Mouse (Mus musculus) adrenal gland, adult 2 months (tissue): ENCODE results near the gene Fitm1. TPM values are rescaled to one million over a fixed set of nuclear protein-coding genes. Genes with fewer than 3 reads are reported as not detected.

Source experiments
- DNase-seq: peaks from one replicate; pipeline ENCODE4 v3.0.0; 2021
- long read RNA-seq: library from polyadenylated mRNA; stranded (forward); transcript quantifications from one replicate; pipeline ENCODE4 v2.0.0, GENCODE M21; 2021
- polyA plus RNA-seq: library from polyadenylated mRNA; depleted of rRNA; stranded (reverse); fragments of >200 nt; gene quantifications from 2 replicates; pipeline ENCODE4 v1.2.3, GENCODE M21; 2012; rRNA removed
- total RNA-seq, 2 experiments: library from RNA; stranded (reverse); gene quantifications; 2 replicates each; pipeline ENCODE4 v1.2.3; 2021

Gene Fitm1
- total RNA-seq (1 to 10 TPM in 1 of 2 experiments, under 1 TPM in 1; 0.41 to 1.5 TPM), polyA plus RNA-seq (3.8 and 5.6 TPM in 2 replicates)
- long read RNA-seq, partial matches to known transcripts, result 0 of 1 reads
- long read RNA-seq, other reads (novel, unspliced or antisense), result 0 of 1 reads

- DNase-seq, result peak; percentile 37
Measured at GRCm38 (mm10) chr14:55575302-55575701, at the start of gene Fitm1. TSS of gene Fitm1 (plus strand) at chr14:55575617.

GRCm38 (mm10) chr14:55526674-55527073 is 48.7 kb upstream of the Fitm1 start:
- no peak for DNase-seq

DNA sequence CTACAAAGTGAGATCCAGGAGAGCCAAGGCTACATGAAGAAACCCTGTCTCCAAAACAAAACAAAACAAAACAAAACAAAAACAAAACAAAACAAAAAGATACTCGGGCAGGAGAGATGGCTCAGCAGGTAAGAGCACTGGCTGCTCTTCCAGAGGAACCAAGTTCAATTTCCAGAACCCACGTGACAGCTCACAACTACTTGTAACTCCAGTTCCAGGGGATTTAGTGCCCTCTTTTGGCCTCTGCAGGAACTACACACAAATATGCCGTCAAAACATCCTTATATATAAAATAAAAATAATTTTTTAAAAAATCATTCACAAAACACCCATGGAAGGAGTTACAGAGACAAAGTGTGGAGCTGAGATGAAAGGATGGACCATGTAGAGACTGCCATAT is 47.5 kb upstream of the Fitm1 start:
- no peak for DNase-seq

- DNase-seq, result peak; percentile 50
Measured at GRCm38 (mm10) chr14:55536116-55536745, 39.2 kb upstream of the Fitm1 start.

- peak; percentile 96 for DNase-seq
Measured at GRCm38 (mm10) chr14:55540067-55540786, 35.2 kb upstream of the Fitm1 start, which contains the start of gene Pck2. TSS of gene Pck2 (plus strand) at chr14:55540266.

- DNase-seq, result peak; percentile 84
Measured at GRCm38 (mm10) chr14:55540787-55541321, 34.6 kb upstream of the Fitm1 start.

DNA sequence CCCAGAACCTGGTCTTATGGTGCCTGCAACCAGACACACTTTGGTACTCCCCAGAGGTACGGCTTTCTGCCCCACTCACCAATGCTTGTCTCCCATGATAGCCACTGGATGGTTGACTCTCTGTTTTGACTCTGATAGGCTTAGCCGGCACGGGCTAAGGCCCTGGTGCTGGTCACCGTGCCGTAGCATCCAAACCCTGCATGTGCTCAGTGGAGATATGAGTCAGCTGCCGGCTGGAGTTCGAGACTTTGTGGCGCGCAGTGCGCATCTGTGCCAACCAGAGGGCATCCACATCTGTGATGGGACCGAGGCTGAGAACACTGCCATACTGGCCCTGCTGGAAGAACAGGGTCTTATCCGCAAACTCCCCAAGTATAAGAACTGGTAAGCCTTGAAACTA is 33.1 kb upstream of the Fitm1 start:
- DNase-seq, result no peak

DNA sequence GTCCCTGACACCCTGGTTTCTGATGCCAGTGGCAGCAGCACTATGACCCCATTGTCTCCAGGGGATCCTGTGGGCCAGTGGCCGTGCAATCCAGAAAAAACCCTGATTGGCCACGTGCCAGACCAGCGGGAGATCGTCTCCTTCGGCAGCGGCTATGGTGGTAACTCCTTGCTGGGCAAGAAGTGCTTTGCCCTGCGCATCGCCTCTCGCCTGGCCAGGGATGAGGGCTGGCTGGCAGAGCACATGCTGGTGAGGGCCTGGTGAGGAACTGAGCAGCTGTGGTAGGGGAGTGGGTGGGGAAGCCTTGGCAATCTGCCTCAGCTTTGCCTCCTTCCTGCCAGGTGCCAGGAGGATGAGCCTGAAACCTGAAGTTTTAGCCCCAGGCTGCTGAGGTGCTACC is 31.1 kb upstream of the Fitm1 start:
- DNase-seq, result no peak

DNA sequence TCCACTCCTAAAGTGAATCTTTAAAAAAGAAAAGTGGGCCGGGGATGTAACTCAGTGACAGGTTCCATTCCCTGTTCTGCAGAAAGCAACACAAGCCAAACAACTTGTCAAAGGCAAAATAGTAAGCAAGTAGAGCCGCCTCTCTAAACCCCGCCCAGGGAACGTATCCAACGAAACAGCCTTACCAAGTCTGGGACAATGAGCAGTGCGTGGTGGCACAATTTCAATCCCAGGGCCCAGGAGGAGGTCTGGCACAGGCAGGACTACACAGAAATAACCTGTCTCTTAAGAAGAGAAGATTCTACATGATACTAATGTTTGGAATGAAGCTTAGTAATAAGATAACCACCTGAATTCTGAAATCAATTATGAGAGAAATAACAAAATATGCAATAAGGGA is 25.2 kb upstream of the Fitm1 start:
- no peak for DNase-seq

DNA sequence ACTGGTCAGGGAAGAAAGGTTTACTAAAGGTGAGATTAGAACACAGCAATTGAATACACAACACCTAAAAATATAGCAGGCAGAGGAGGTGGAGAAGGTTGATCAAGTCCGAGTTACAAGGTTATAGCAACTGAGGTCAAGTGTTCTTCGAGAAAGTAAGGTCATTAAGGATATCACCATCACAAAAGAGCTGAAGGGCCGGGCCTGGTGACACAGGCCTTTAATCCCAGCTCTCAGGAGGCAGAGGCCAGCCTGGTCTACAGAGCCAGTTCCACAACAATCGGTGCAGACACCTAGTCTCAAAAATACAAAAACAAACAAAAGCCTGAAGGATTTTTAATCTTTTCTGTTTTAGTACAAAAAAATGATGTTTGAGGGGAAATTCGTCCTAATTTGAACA is 24.1 kb upstream of the Fitm1 start:
- DNase-seq, result no peak

DNA sequence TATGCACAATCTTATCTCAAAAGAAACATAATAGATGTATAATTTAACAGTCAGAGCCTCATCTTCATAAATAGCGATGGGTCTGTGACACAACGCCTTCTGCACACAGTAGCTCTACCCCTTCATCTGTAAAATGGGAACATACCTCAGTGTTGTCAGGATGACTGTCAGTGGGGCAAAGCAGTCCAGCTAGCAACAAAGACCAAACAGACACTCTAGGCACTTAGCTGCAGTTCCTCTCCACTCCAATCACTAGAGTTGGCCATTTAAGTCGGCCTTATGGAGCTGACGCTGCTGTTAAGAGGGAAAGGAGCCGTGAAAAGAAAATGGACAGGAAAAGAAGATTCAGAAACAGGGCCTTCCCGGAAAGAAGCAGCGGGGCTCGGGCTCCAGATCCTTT is 23.6 kb upstream of the Fitm1 start:
- no peak for DNase-seq

- DNase-seq, result no peak
Measured at GRCm38 (mm10) chr14:55554635-55555034, 20.8 kb upstream of the Fitm1 start.

DNA sequence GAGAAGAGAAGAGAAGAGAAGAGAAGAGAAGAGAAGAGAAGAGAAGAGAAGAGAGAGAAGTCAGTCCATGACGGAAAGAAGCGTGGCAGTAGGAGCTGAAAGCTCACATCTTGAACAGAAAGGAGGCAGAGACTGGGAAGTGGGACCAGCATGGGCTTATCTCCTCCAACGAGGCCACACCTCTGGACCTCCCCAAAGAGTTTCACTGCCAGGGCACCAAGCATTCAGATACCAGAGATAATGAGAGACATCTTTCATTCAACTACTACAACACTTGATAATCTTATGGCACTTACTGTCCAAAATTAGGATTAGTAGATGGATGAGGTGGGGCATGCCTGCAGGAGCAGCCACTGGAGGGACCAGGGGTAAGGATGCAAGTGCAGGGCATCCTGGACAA is 19.6 kb upstream of the Fitm1 start:
- no peak for DNase-seq

- peak; percentile 77 for DNase-seq
Measured at GRCm38 (mm10) chr14:55557003-55557402, 18.4 kb upstream of the Fitm1 start.

GRCm38 (mm10) chr14:55557587-55557986 is 17.8 kb upstream of the Fitm1 start:
- DNase-seq, result no peak

GRCm38 (mm10) chr14:55558740-55559448 is 16.5 kb upstream of the Fitm1 start:
- DNase-seq, result no peak

- DNase-seq, result peak; percentile 94
Measured at GRCm38 (mm10) chr14:55559799-55560201, 15.6 kb upstream of the Fitm1 start, which contains the start of gene Dcaf11. TSS of gene Dcaf11 (plus strand) at chr14:55560006.

- peak; percentile 99 for DNase-seq
Measured at GRCm38 (mm10) chr14:55560202-55561073, 15.0 kb upstream of the Fitm1 start, which contains the start of gene A730061H03Rik. TSS of gene A730061H03Rik (minus strand) at chr14:55560406.

GRCm38 (mm10) chr14:55561860-55562259 is 13.6 kb upstream of the Fitm1 start:
- DNase-seq, result no peak

GRCm38 (mm10) chr14:55563249-55563648 is 12.2 kb upstream of the Fitm1 start:
- DNase-seq, result no peak

DNA sequence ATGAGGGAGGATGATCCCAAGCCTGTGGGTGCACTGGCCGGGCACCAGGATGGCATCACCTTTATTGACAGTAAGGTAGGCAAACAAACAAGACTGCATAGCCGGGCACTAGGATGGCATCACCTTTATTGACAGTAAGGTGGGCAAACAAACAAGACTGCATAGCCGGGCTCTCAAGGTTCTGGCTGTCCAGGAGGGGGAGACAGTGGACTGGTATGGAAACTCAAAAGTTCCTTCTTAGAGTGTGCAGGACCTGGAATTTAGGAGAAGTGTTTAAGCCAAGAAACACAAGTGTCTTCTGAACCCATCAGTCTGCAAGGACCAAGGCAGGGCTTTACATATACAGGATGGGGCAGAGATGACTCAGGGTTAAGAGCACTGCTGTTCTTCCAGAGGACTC is 9.7 kb upstream of the Fitm1 start:
- no peak for DNase-seq
